Mouse (Mus musculus): ENCODE results near the gene Zfr. TPM values are rescaled to one million over a fixed set of nuclear protein-coding genes. Genes with fewer than 3 reads are reported as not detected.

Zfr gene
- polyA plus RNA-seq, 1 experiment from 2014 or later: 113 TPM

DNA sequence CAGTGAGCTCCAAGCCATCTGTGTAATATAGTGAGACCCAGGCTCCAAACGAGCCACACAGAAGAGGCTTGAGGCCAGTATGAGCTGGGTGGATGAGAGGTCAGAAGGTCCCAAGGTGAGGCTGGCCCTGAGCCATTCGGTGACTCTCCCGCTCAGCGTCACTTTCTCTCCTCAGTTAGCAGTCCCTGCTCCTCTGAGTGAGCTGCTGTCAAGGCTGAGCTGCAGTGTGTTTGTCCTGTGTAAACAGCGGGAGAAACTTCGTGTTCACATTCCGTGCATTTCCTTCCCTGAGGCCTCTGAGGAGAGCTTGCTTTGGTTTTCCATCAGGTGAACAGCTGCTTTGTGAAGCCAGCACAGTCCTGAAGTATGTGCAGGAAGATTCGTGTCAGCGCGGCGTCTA lies 114.8 kb downstream of the Zfr start:
- 0 out of 2 replicates have a peak, but pooled peaks have one; percentile 26 for ATAC-seq (ENCODE audit: insufficient number of reproducible peaks, insufficient read depth, low FRiP score, low TSS enrichment, low read depth)
- Histone ChIP-seq H3K4me1 (replicated peaks) (peaks cover 30% of the 10 kb centered on the region), H3K36me3 (peaks cover 58% of the 10 kb centered on the region), H3K9me3 (no peaks in the 10 kb centered on the region), H3K4me3 (replicated peaks) (no peak overlapping the region), H3K9ac (replicated peaks) (no peak overlapping the region), H3K27ac (0 out of 2 replicates have a peak overlapping the region, but pooled peaks have one; percentile 0), H3K27me3 (no peaks in the 10 kb centered on the region), H3K4me2 (no peak overlapping the region)
- WGBS: 75% methylated on average over 11 of the region's 11 CpGs

DNA sequence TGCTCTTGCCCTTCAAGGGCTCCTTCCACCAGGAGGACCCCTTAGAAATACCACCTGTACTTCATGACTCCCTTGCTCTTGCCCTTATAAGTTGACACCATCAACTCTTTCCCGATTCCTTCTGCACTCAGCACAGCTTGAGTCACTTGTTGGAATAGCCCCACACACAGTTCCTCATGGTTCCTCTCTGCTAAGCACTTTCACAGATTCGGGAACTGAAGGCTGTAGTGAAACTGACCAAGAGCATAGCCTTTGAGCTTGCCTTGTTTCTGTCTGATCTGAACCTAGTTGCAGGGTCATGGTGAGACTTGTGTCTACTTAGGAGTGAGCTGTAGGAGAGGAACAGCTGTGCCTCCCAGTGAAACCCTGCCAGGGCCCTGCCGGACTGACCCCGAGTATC lies 115.4 kb downstream of the Zfr start:
- Histone ChIP-seq H3K36me3 (peaks cover 64% of the 10 kb centered on the region), H3K27ac (no peak overlapping the region), H3K4me2 (no peak overlapping the region), H3K4me3 (replicated peaks) (no peak overlapping the region), H3K27me3 (no peaks in the 10 kb centered on the region), H3K9me3 (no peaks in the 10 kb centered on the region), H3K4me1 (replicated peaks) (peaks cover 30% of the 10 kb centered on the region), H3K9ac (replicated peaks) (no peak overlapping the region)
- WGBS: 83% methylated on average over 4 of the region's 4 CpGs
- ATAC-seq (ENCODE audit: insufficient number of reproducible peaks, insufficient read depth, low FRiP score, low TSS enrichment, low read depth): no peak

MicroRNAs encoded within 50 kb of the gene (microRNA counts, 519-probe panel; counts per million panel counts)
- microRNA mmu-miR-1898: not detected

Small RNAs within 50 kb of the gene (microRNA-seq; reads per million reads assigned to microRNA genes)
- not detected for gene Mir1898

Other genes starting within 250 kb of the Zfr start
- 2.6 and 2.9 TPM in 2 replicates for gene Npr3, start 210.5 kb upstream of the Zfr start, polyA plus RNA-seq (2016; fragmentation: Nextera tagmentation; extraction: Ambion mirVana)
- gene Sub1, start 120.8 kb upstream of the Zfr start, polyA plus RNA-seq (2016; fragmentation: Nextera tagmentation; extraction: Ambion mirVana): 982 and 1,024 TPM in 2 replicates
- 20.7 and 22.4 TPM in 2 replicates for gene Mtmr12, start 87.2 kb downstream of the Zfr start, polyA plus RNA-seq (2016; fragmentation: Nextera tagmentation; extraction: Ambion mirVana)
- gene Golph3, start 203.6 kb downstream of the Zfr start, polyA plus RNA-seq (2016; fragmentation: Nextera tagmentation; extraction: Ambion mirVana): 97.0 and 97.8 TPM in 2 replicates
- 0.94 TPM in 1 of 2 replicates, not detected in the other for gene 1810049J17Rik, start 204.1 kb downstream of the Zfr start, polyA plus RNA-seq (2016; fragmentation: Nextera tagmentation; extraction: Ambion mirVana)

All from limb, embryonic 12.5 days (tissue).